Mouse (Mus musculus) kidney, embryonic 16.5 days (tissue): Measurements from ENCODE around the gene Clec11a. TPM values are rescaled to one million over a fixed set of nuclear protein-coding genes. Genes with fewer than 3 reads are reported as not detected.
A peak's percentile ranks its signal among the peaks of the same experiment; 100 is the strongest.
"Not testable (repeated sequence)": the region's sequence is repeated elsewhere in the genome, so short reads cannot be mapped to it uniquely, and the experiment has no call there.

ENCODE experiments used
- ATAC-seq: fragments of 200-750 bp; cut with Nextera tagmentation; 2 replicates; pipeline ENCODE4 v1.8.0; 2017; ENCODE audit warnings: moderate TSS enrichment; ENCODE audit not compliant: low FRiP score, low TSS enrichment
- H3K27ac ChIP-seq: fragments of 300-500 bp; sonication (generic); 2 replicates; pipeline ENCODE4 v1.5.1; 2014; ENCODE audit warnings: low read length
- H3K27me3 ChIP-seq: fragments of 300-500 bp; sonication (generic); 2 replicates; pipeline ENCODE4 v1.6.1; 2014; ENCODE audit warnings: low read length, control low read depth, mixed read lengths; ENCODE audit not compliant: insufficient read depth
- H3K36me3 ChIP-seq: fragments of 300-500 bp; sonication (generic); 2 replicates; pipeline ENCODE4 v1.6.1; 2014; ENCODE audit warnings: low read length, control low read depth, mixed read lengths; ENCODE audit not compliant: insufficient read depth
- H3K4me1 ChIP-seq: fragments of 300-500 bp; sonication (generic); 2 replicates; pipeline ENCODE4 v1.6.1; 2014; ENCODE audit warnings: low read length, control low read depth, mixed read lengths; ENCODE audit not compliant: insufficient read depth
- H3K4me2 ChIP-seq: fragments of 300-500 bp; sonication (generic); replicated peaks from 2 replicates; pipeline ENCODE4 v1.6.1; 2014; ENCODE audit warnings: low read depth, low read length
- H3K4me3 ChIP-seq: fragments of 300-500 bp; sonication (generic); 2 replicates; pipeline ENCODE4 v1.5.1; 2014; ENCODE audit warnings: mild to moderate bottlenecking, low read length
- H3K9ac ChIP-seq: fragments of 300-500 bp; sonication (generic); replicated peaks from 2 replicates; pipeline ENCODE4 v1.6.1; 2014; ENCODE audit warnings: low read length
- H3K9me3 ChIP-seq: fragments of 300-500 bp; sonication (generic); 2 replicates; pipeline ENCODE4 v1.6.1; 2016; ENCODE audit warnings: low read length, control low read depth
- WGBS: fragments of 180-500 bp; shearing (Covaris S2); extraction: QIAGEN DNeasy Blood & Tissue Kit; methylation state at CpG from one replicate; pipeline ENCODE4 v1.1.7; 2014; 5-methylcytosine and 5-hydroxymethylcytosine counted together
- polyA plus RNA-seq: library from polyadenylated mRNA; unstranded; fragments of >200 nt; fragmentation: Nextera tagmentation; extraction: Ambion mirVana; gene quantifications from 2 replicates; pipeline ENCODE4 v1.2.1, GENCODE M21; 2015

Gene Clec11a
- polyA plus RNA-seq, 1 experiment from 2014 or later: 5.8 TPM

- WGBS: 24% methylated on average over 9 of the region's 9 CpGs
These were observed 739 bp upstream of the Clec11a start for GRCm38 (mm10) chr7:44307261-44308020.

GRCm38 (mm10) chr7:44305686-44306085 lies 1.0 kb downstream of the Clec11a start:
- H3K27ac ChIP-seq: peak overlapping the region; percentile 93
- H3K4me3 ChIP-seq: peak overlapping the region; percentile 76
- H3K4me2 ChIP-seq: peak overlapping the region; percentile 57
- peak overlapping the region; percentile 60 for H3K9ac ChIP-seq
- H3K9me3 ChIP-seq: no peaks in the 10 kb centered on the region
- H3K27me3 ChIP-seq: peaks cover 8% of the 10 kb centered on the region; the same call in 1 of the 2 replicates
- 6% methylated on average over 16 of the region's 16 CpGs for WGBS
- peaks cover 23% of the 10 kb centered on the region for H3K4me1 ChIP-seq
- H3K36me3 ChIP-seq: no peaks in the 10 kb centered on the region
- no peak for ATAC-seq

More at GRCm38 (mm10) chr7:44307261-44308020, 739 bp upstream of the Clec11a start:
- H3K27ac ChIP-seq: no peak overlapping the region
- peaks cover 10% of the 10 kb centered on the region; the same call in 1 of the 2 replicates for H3K27me3 ChIP-seq
- H3K36me3 ChIP-seq: no peaks in the 10 kb centered on the region
- H3K9ac ChIP-seq: peak overlapping the region; percentile 17; the same call in 1 of the 2 replicates
- no peak overlapping the region for H3K4me2 ChIP-seq
- no peak overlapping the region for H3K4me3 ChIP-seq
- H3K4me1 ChIP-seq: peaks cover 41% of the 10 kb centered on the region
- no peaks in the 10 kb centered on the region for H3K9me3 ChIP-seq
- no peak for ATAC-seq

GRCm38 (mm10) chr7:44304775-44305641 lies 1.7 kb downstream of the Clec11a start:
- Histone ChIP-seq H3K4me2 (peak overlapping the region; percentile 57), H3K9ac (peak overlapping the region; percentile 94), H3K9me3 (no peaks in the 10 kb centered on the region), H3K27ac (peak overlapping the region; percentile 93), H3K27me3 (peaks cover 8% of the 10 kb centered on the region; the same call in 1 of the 2 replicates), H3K4me1 (peaks cover 19% of the 10 kb centered on the region), H3K36me3 (no peaks in the 10 kb centered on the region), H3K4me3 (peak overlapping the region; percentile 76)
- under 1% methylated on average over 49 of the region's 49 CpGs for WGBS
- ATAC-seq: peak; percentile 96

GRCm38 (mm10) chr7:44304463-44304774 lies 2.3 kb downstream of the Clec11a start:
- Histone ChIP-seq H3K9me3 (no peaks in the 10 kb centered on the region), H3K27me3 (peaks cover 8% of the 10 kb centered on the region; the same call in 1 of the 2 replicates), H3K4me1 (peaks cover 19% of the 10 kb centered on the region), H3K4me3 (peak overlapping the region; percentile 76), H3K4me2 (peak overlapping the region; percentile 57), H3K27ac (peak overlapping the region; percentile 93), H3K9ac (peak overlapping the region; percentile 94), H3K36me3 (no peaks in the 10 kb centered on the region)
- peak; percentile 13 for ATAC-seq
- under 1% methylated on average over 25 of the region's 25 CpGs for WGBS

- 80% methylated on average over 14 of the region's 14 CpGs for WGBS
- Histone ChIP-seq H3K4me2 (peak overlapping the region; percentile 57), H3K9me3 (no peaks in the 10 kb centered on the region), H3K27me3 (peaks cover 3% of the 10 kb centered on the region; the same call in 1 of the 2 replicates), H3K36me3 (no peaks in the 10 kb centered on the region), H3K27ac (peak overlapping the region; percentile 93), H3K4me1 (peaks cover 19% of the 10 kb centered on the region), H3K9ac (peak overlapping the region; percentile 94), H3K4me3 (peak overlapping the region; percentile 76)
- ATAC-seq: no peak
These were observed 3.1 kb downstream of the Clec11a start for GRCm38 (mm10) chr7:44303346-44304340.

- ATAC-seq, H3K27me3 ChIP-seq, H3K9ac ChIP-seq, H3K36me3 ChIP-seq, H3K27ac ChIP-seq, H3K9me3 ChIP-seq, H3K4me2 ChIP-seq, H3K4me1 ChIP-seq, H3K4me3 ChIP-seq: not testable (repeated sequence)
- WGBS: 82% methylated on average over 2 of the region's 2 CpGs
These were observed 9.2 kb downstream of the Clec11a start for GRCm38 (mm10) chr7:44297501-44297900.

GRCm38 (mm10) chr7:44291418-44291817 lies 15.3 kb downstream of the Clec11a start:
- WGBS: 52% methylated on average over 4 of the region's 4 CpGs
- H3K36me3 ChIP-seq: no peaks in the 10 kb centered on the region
- no peaks in the 10 kb centered on the region for H3K4me1 ChIP-seq

GRCm38 (mm10) chr7:44290986-44291385 lies 15.7 kb downstream of the Clec11a start:
- H3K9ac ChIP-seq: no peak overlapping the region
- H3K4me2 ChIP-seq: no peak overlapping the region
- H3K4me3 ChIP-seq: no peak overlapping the region
- no peaks in the 10 kb centered on the region for H3K4me1 ChIP-seq
- peaks cover 7% of the 10 kb centered on the region for H3K9me3 ChIP-seq
- no peak for ATAC-seq
- 77% methylated on average over 4 of the region's 4 CpGs for WGBS
- H3K36me3 ChIP-seq: no peaks in the 10 kb centered on the region
- H3K27ac ChIP-seq: no peak overlapping the region
- H3K27me3 ChIP-seq: no peaks in the 10 kb centered on the region

More at GRCm38 (mm10) chr7:44291418-44291817, 15.3 kb downstream of the Clec11a start:
- Histone ChIP-seq H3K27me3 (no peaks in the 10 kb centered on the region), H3K9ac (no peak overlapping the region), H3K27ac (no peak overlapping the region), H3K4me2 (no peak overlapping the region), H3K9me3 (peaks cover 7% of the 10 kb centered on the region), H3K4me3 (no peak overlapping the region)
- ATAC-seq: no peak

GRCm38 (mm10) chr7:44287760-44288159 lies 18.9 kb downstream of the Clec11a start:
- Histone ChIP-seq H3K9ac (no peak overlapping the region), H3K9me3 (peaks cover 7% of the 10 kb centered on the region), H3K4me3 (no peak overlapping the region), H3K36me3 (no peaks in the 10 kb centered on the region), H3K27me3 (no peaks in the 10 kb centered on the region), H3K4me1 (no peaks in the 10 kb centered on the region), H3K4me2 (no peak overlapping the region), H3K27ac (no peak overlapping the region)
- ATAC-seq: no peak
- 71% methylated on average over 7 of the region's 7 CpGs for WGBS
